13 mouse cellular contexts compared by ENCODE assay signal in genomic region chr12:32138362-32138761, GRCm38 (mm10).
A peak's percentile ranks its signal among the peaks of the same experiment; 100 is the strongest.
DNase-seq lines count a peak whose midpoint lies in the region; ATAC-seq and TF ChIP-seq lines count a peak whose summit lies in the region.
"Had no signal": no experiment of that assay in that cellular context is flagged by ENCODE, and none has a peak within 500 bp of the region (broad histone marks: within the 10 kb centered on the region; RNA-seq: fewer than 3 reads in every experiment).

No protein-coding gene starts in this region.

- ATAC-seq in hindbrain, embryonic 16.5 days = peak; percentile 27; the same call in 1 of the 2 replicates
- no peak for ATAC-seq in hindbrain, postnatal 0 days
- peak; percentile 29; the same call in 1 of the 2 replicates for ATAC-seq in intestine, embryonic 15.5 days

- TF ChIP-seq CTCF in hindbrain, postnatal 0 days (IDR thresholded peaks at IDR 0.05; ENCODE audit: low read depth) = no peak

- no peak overlapping the region for H3K4me2 ChIP-seq in hindbrain, embryonic 16.5 days (ENCODE audit: low read length)
- no peak overlapping the region for H3K4me2 ChIP-seq in hindbrain, postnatal 0 days (ENCODE audit: low read depth, low read length)
- H3K4me2 ChIP-seq in intestine, embryonic 15.5 days (replicated peaks) = no peak overlapping the region
- H3K4me2 ChIP-seq: limb, embryonic 15.5 days; midbrain, embryonic 12.5 days; neural tube, embryonic 13.5 days had no signal

- H3K9ac ChIP-seq in hindbrain, embryonic 16.5 days (ENCODE audit: low read depth, low read length) = no peak overlapping the region
- H3K9ac ChIP-seq in hindbrain, postnatal 0 days (replicated peaks; ENCODE audit: low read length) = no peak overlapping the region
- H3K9ac ChIP-seq in intestine, embryonic 15.5 days = no peak overlapping the region
- H3K9ac ChIP-seq: limb, embryonic 15.5 days; midbrain, embryonic 12.5 days; neural tube, embryonic 13.5 days had no signal

- no peaks in the 10 kb centered on the region for H3K36me3 ChIP-seq in hindbrain, embryonic 16.5 days (ENCODE audit: control insufficient read depth, insufficient read depth, low read length)
- no peaks in the 10 kb centered on the region for H3K36me3 ChIP-seq in hindbrain, postnatal 0 days (ENCODE audit: insufficient read depth, low read length)
- no peaks in the 10 kb centered on the region for H3K36me3 ChIP-seq in intestine, embryonic 15.5 days
- H3K36me3 ChIP-seq: limb, embryonic 15.5 days; midbrain, embryonic 12.5 days; neural tube, embryonic 13.5 days had no signal

- no peak overlapping the region for H3K4me3 ChIP-seq in hindbrain, embryonic 16.5 days (ENCODE audit: low read length)
- H3K4me3 ChIP-seq in hindbrain, postnatal 0 days (ENCODE audit: low read length) = no peak overlapping the region
- no peak overlapping the region for H3K4me3 ChIP-seq in intestine, embryonic 15.5 days (replicated peaks)
- H3K4me3 ChIP-seq: limb, embryonic 15.5 days; midbrain, embryonic 12.5 days; neural tube, embryonic 13.5 days had no signal

- no peak for DNase-seq in hindbrain, postnatal 0 days (ENCODE audit: low spot score)
- peak; percentile 5 for DNase-seq in right cerebral cortex, adult 18-20 months
- DNase-seq in right cerebral cortex, postnatal 4 days = no peak
- DNase-seq in telencephalon, adult 2 months (ENCODE audit: low read depth, low spot score) = peak; percentile 9
- no peak for DNase-seq in left cerebral cortex, adult 8-10 months (ENCODE audit: low spot score in 2 of 2)
- DNase-seq in gastrocnemius, adult 18-20 months (ENCODE audit: low spot score) = no peak
- DNase-seq: gastrocnemius, postnatal 10 days; kidney, adult 2 months had no signal

- no peaks in the 10 kb centered on the region for H3K9me3 ChIP-seq in hindbrain, embryonic 16.5 days (ENCODE audit: control insufficient read depth, low read length)
- no peaks in the 10 kb centered on the region for H3K9me3 ChIP-seq in hindbrain, postnatal 0 days (ENCODE audit: low read length)
- H3K9me3 ChIP-seq in intestine, embryonic 15.5 days = no peaks in the 10 kb centered on the region
- H3K9me3 ChIP-seq: limb, embryonic 15.5 days; midbrain, embryonic 12.5 days; neural tube, embryonic 13.5 days had no signal

- H3K27ac ChIP-seq in hindbrain, embryonic 16.5 days (ENCODE audit: low read depth, low read length) = no peak overlapping the region
- no peak overlapping the region for H3K27ac ChIP-seq in hindbrain, postnatal 0 days
- H3K27ac ChIP-seq in intestine, embryonic 15.5 days = peak overlapping the region; percentile 42; the same call in 1 of the 2 replicates
- H3K27ac ChIP-seq: limb, embryonic 15.5 days; midbrain, embryonic 12.5 days; neural tube, embryonic 13.5 days had no signal

- WGBS in hindbrain, embryonic 16.5 days = 71% methylated on average over 9 of the region's 9 CpGs
- WGBS in hindbrain, postnatal 0 days = 66% methylated on average over 9 of the region's 9 CpGs
- 43% methylated on average over 9 of the region's 9 CpGs for WGBS in intestine, embryonic 15.5 days

- no peaks in the 10 kb centered on the region for H3K27me3 ChIP-seq in hindbrain, embryonic 16.5 days (replicated peaks; ENCODE audit: control insufficient read depth, insufficient read depth, low read length)
- H3K27me3 ChIP-seq in hindbrain, postnatal 0 days (ENCODE audit: insufficient read depth, low read length) = no peaks in the 10 kb centered on the region
- H3K27me3 ChIP-seq in intestine, embryonic 15.5 days (replicated peaks) = no peaks in the 10 kb centered on the region
- H3K27me3 ChIP-seq: limb, embryonic 15.5 days; midbrain, embryonic 12.5 days; neural tube, embryonic 13.5 days had no signal

- no peaks in the 10 kb centered on the region for H3K4me1 ChIP-seq in hindbrain, embryonic 16.5 days (ENCODE audit: control insufficient read depth, insufficient read depth, low read depth, low read length)
- H3K4me1 ChIP-seq in hindbrain, postnatal 0 days (ENCODE audit: insufficient read depth, low read length) = no peaks in the 10 kb centered on the region
- H3K4me1 ChIP-seq in intestine, embryonic 15.5 days (replicated peaks) = peaks cover 5% of the 10 kb centered on the region

Comparison
In these comparisons a context has a peak if more than half of its experiments do, and no peak if none do; other contexts are left out.
1. DNase-seq: peak in right cerebral cortex, adult 18-20 months (single experiment) and telencephalon, adult 2 months (single experiment); none in hindbrain, postnatal 0 days (single experiment), right cerebral cortex, postnatal 4 days (single experiment), left cerebral cortex, adult 8-10 months (0 of 2) and gastrocnemius, adult 18-20 months (single experiment).